Mouse (Mus musculus) MEL (cell line): ENCODE data around the gene Echdc2. TPM values are rescaled to one million over a fixed set of nuclear protein-coding genes. Genes with fewer than 3 reads are reported as not detected.

ENCODE experiments used
- DNase-seq: peaks from one replicate; pipeline ENCODE4 v3.0.0; 2011; ENCODE audit warnings: low read depth, low spot score
- H3K27ac ChIP-seq: 2 replicates; pipeline ENCODE4 v1.5.1; 2012; ENCODE audit warnings: low read depth, mild to moderate bottlenecking, control low read depth, low read length, moderate library complexity; ENCODE audit not compliant: control insufficient read depth
- H3K27me3 ChIP-seq, 2 experiments: fragments of 150-350 bp in 1 of 2; sonication (generic) in 1 of 2; 2 replicates each; pipeline ENCODE4 v1.6.1; 2012; ENCODE audit warnings: low read length in 2 of 2, mild to moderate bottlenecking in 2 of 2, improper control_type of control experiment in 1 of 2, moderate library complexity in 1 of 2; ENCODE audit not compliant: insufficient read depth in 2 of 2, control insufficient read depth in 1 of 2
- H3K36me3 ChIP-seq, 2 experiments: 2 replicates each; pipeline ENCODE4 v1.6.1; 2012 to 2014; ENCODE audit warnings: low read length in 2 of 2, improper control_type of control experiment in 1 of 2, inconsistent platforms in 1 of 2, mild to moderate bottlenecking in 1 of 2; ENCODE audit not compliant: insufficient read depth in 2 of 2, control insufficient read depth in 1 of 2
- H3K4me1 ChIP-seq, 2 experiments: fragments of 150-350 bp in 1 of 2; sonication (generic) in 1 of 2; 2 replicates each; pipeline ENCODE4 v1.6.1; 2012; ENCODE audit warnings: low read length in 2 of 2, improper control_type of control experiment in 1 of 2, mild to moderate bottlenecking in 1 of 2; ENCODE audit not compliant: insufficient read depth in 2 of 2, control insufficient read depth in 1 of 2
- H3K4me3 ChIP-seq, 2 experiments: fragments of 150-350 bp in 1 of 2; sonication (generic) in 1 of 2; 2 replicates each; pipeline ENCODE4 v1.5.1; 2012; ENCODE audit warnings: low read depth in 2 of 2, low read length in 2 of 2, mild to moderate bottlenecking in 2 of 2, moderate library complexity in 2 of 2, control low read depth in 1 of 2, improper control_type of control experiment in 1 of 2; ENCODE audit not compliant: control insufficient read depth in 1 of 2, insufficient read depth in 1 of 2
- H3K79me2 ChIP-seq: 2 replicates; pipeline ENCODE4 v1.6.1; 2012; ENCODE audit warnings: mild to moderate bottlenecking, low read length, moderate library complexity; ENCODE audit not compliant: control insufficient read depth, poor library complexity, insufficient read depth
- H3K9ac ChIP-seq: 2 replicates; pipeline ENCODE4 v1.6.1; 2012; ENCODE audit warnings: low read depth, mild to moderate bottlenecking, control low read depth, low read length, moderate library complexity; ENCODE audit not compliant: control insufficient read depth, poor library complexity, severe bottlenecking
- H3K9me3 ChIP-seq: fragments of 150-350 bp; sonication (generic); replicated peaks from 2 replicates; pipeline ENCODE4 v1.6.1; 2012; ENCODE audit warnings: mild to moderate bottlenecking, low read length, improper control_type of control experiment, moderate library complexity; ENCODE audit not compliant: insufficient read depth
- BHLHE40 ChIP-seq: IDR thresholded peaks from 2 replicates; pipeline ENCODE4 v1.6.1; 2012; ENCODE audit warnings: low read depth, mild to moderate bottlenecking, inconsistent platforms, low read length, improper control_type of control experiment, borderline replicate concordance
- CHD1 ChIP-seq: IDR thresholded peaks from 2 replicates; pipeline ENCODE4 v1.6.1; 2012; ENCODE audit warnings: low read depth, mild to moderate bottlenecking, inconsistent platforms, low read length, improper control_type of control experiment
- E2F4 ChIP-seq: IDR thresholded peaks from 2 replicates; pipeline ENCODE4 v1.6.1; 2011; ENCODE audit warnings: low read depth, low read length, improper control_type of control experiment, borderline replicate concordance
- ELF1 ChIP-seq: IDR thresholded peaks from 2 replicates; pipeline ENCODE4 v1.6.1; 2014; ENCODE audit warnings: low read depth, mild to moderate bottlenecking, inconsistent platforms, low read length, improper control_type of control experiment, moderate library complexity
- EP300 ChIP-seq, 2 experiments: IDR thresholded peaks; 2 replicates each; pipeline ENCODE4 v1.6.1; 2011; ENCODE audit warnings: improper control_type of control experiment in 2 of 2, low read length in 2 of 2, low read depth in 1 of 2, mild to moderate bottlenecking in 1 of 2
- GABPA ChIP-seq: IDR thresholded peaks from 2 replicates; pipeline ENCODE4 v1.6.1; 2012; ENCODE audit warnings: low read depth, mild to moderate bottlenecking, inconsistent platforms, low read length, improper control_type of control experiment, moderate library complexity
- GATA1 ChIP-seq: IDR thresholded peaks from 2 replicates; pipeline ENCODE4 v1.6.1; 2011; ENCODE audit warnings: low read depth, low read length, improper control_type of control experiment
- HCFC1 ChIP-seq: IDR thresholded peaks from 2 replicates; pipeline ENCODE4 v1.6.1; 2012; ENCODE audit warnings: low read depth, mild to moderate bottlenecking, inconsistent platforms, low read length, improper control_type of control experiment, moderate library complexity
- JUND ChIP-seq: IDR thresholded peaks from 2 replicates; pipeline ENCODE4 v1.6.1; 2011; ENCODE audit warnings: low read depth, mild to moderate bottlenecking, improper control_type of control experiment, low read length
- KAT2A ChIP-seq: conservative IDR thresholded peaks from 2 replicates; pipeline ENCODE4 v1.6.1; 2012; ENCODE audit warnings: low read depth, low read length, improper control_type of control experiment, inconsistent platforms
- MAX ChIP-seq: IDR thresholded peaks from 2 replicates; pipeline ENCODE4 v1.6.1; 2011; ENCODE audit warnings: low read length, improper control_type of control experiment
- MAZ ChIP-seq: IDR thresholded peaks from 2 replicates; pipeline ENCODE4 v1.6.1; 2012; ENCODE audit warnings: low read depth, mild to moderate bottlenecking, inconsistent platforms, low read length, improper control_type of control experiment
- MXI1 ChIP-seq: IDR thresholded peaks from 2 replicates; pipeline ENCODE4 v1.6.1; 2011; ENCODE audit warnings: mild to moderate bottlenecking, low read depth, low read length, improper control_type of control experiment
- MYB ChIP-seq: IDR thresholded peaks from 2 replicates; pipeline ENCODE4 v1.6.1; 2011; ENCODE audit warnings: mild to moderate bottlenecking, low read depth, low read length, improper control_type of control experiment
- MYC ChIP-seq: IDR thresholded peaks from 2 replicates; pipeline ENCODE4 v1.6.1; 2011; ENCODE audit warnings: low read depth, mild to moderate bottlenecking, low read length, improper control_type of control experiment, moderate library complexity
- NRF1 ChIP-seq: IDR thresholded peaks from 2 replicates; pipeline ENCODE4 v1.6.1; 2014; ENCODE audit warnings: low read depth, mild to moderate bottlenecking, inconsistent platforms, low read length, improper control_type of control experiment, moderate library complexity; ENCODE audit not compliant: poor library complexity, insufficient read depth, severe bottlenecking
- RAD21 ChIP-seq: IDR thresholded peaks from 2 replicates; pipeline ENCODE4 v1.6.1; 2011; ENCODE audit warnings: mild to moderate bottlenecking, low read depth, low read length, improper control_type of control experiment
- RCOR1 ChIP-seq: IDR thresholded peaks from 2 replicates; pipeline ENCODE4 v1.6.1; 2012; ENCODE audit warnings: low read depth, mild to moderate bottlenecking, inconsistent platforms, low read length, improper control_type of control experiment
- SMC3 ChIP-seq: IDR thresholded peaks from 2 replicates; pipeline ENCODE4 v1.6.1; 2011; ENCODE audit warnings: low read depth, low read length, improper control_type of control experiment
- TCF12 ChIP-seq: IDR thresholded peaks from 2 replicates; pipeline ENCODE4 v1.6.1; 2014; ENCODE audit warnings: low read depth, mild to moderate bottlenecking, inconsistent platforms, low read length, improper control_type of control experiment, moderate library complexity
- UBTF ChIP-seq: IDR thresholded peaks from 2 replicates; pipeline ENCODE4 v1.6.1; 2012; ENCODE audit warnings: low read depth, mild to moderate bottlenecking, inconsistent platforms, low read length, improper control_type of control experiment, moderate library complexity, borderline replicate concordance; ENCODE audit not compliant: insufficient read depth
- USF2 ChIP-seq, 2 experiments: IDR thresholded peaks; 2 replicates each; pipeline ENCODE4 v1.6.1; 2011 to 2012; ENCODE audit warnings: improper control_type of control experiment in 2 of 2, low read length in 2 of 2, borderline replicate concordance in 1 of 2, inconsistent platforms in 1 of 2, low read depth in 1 of 2, mild to moderate bottlenecking in 1 of 2; ENCODE audit not compliant: insufficient read depth in 1 of 2
- ZC3H11A ChIP-seq: IDR thresholded peaks from 2 replicates; pipeline ENCODE4 v1.6.1; 2012; ENCODE audit warnings: low read depth, mild to moderate bottlenecking, inconsistent platforms, low read length, improper control_type of control experiment
- ZKSCAN1 ChIP-seq: IDR thresholded peaks from 2 replicates; pipeline ENCODE4 v1.6.1; 2012; ENCODE audit warnings: low read depth, mild to moderate bottlenecking, inconsistent platforms, low read length, improper control_type of control experiment, moderate library complexity
- ZMIZ1 ChIP-seq: IDR thresholded peaks from 2 replicates; pipeline ENCODE4 v1.6.1; 2012; ENCODE audit warnings: low read depth, mild to moderate bottlenecking, inconsistent platforms, low read length, improper control_type of control experiment, moderate library complexity
- polyA plus RNA-seq, 2 experiments: library from polyadenylated mRNA; stranded (reverse) in 1 of 2; unstranded in 1 of 2; fragments of >175 nt in 1 of 2; fragments of >200 nt in 1 of 2; gene quantifications; 2 replicates each; pipeline versions ENCODE4 v1.2.1 to v1.2.4; 2012; ENCODE audit warnings: low replicate concordance in 2 of 2, low read depth in 1 of 2; ENCODE audit not compliant: insufficient read length in 2 of 2, insufficient read depth in 1 of 2, missing spikeins in 1 of 2
- total RNA-seq: library from RNA; depleted of rRNA; stranded (reverse); fragments of 300-350 nt; gene quantifications from 2 replicates; pipeline ENCODE4 v1.2.3, GENCODE M21; 2012

Echdc2 gene
- total and polyA plus RNA-seq, 3 experiments: not detected

DNA sequence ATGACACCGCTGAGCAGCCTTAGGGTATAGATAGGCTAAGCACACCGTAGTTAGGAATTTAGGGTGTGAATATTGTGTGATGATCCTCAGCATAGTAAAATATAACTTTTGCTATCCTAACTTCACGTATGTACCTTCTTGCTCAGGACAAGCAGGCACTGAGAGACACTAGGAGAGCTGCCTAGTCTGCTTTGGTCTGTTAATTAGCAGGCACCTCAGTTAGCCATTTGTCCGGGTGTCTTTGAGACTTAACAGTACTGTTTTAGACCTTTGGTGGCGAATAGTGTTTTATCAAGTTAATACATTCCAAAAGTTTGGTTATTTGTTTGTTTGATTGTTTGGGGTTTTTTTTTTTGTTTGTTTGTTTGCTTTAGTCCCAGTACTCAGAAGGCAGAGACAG lies 37.7 kb upstream of the Echdc2 start:
- Histone ChIP-seq H3K4me3 (no peak overlapping the region), H3K27me3 (peaks cover 0 to 1% of the 10 kb centered on the region in 2 experiments; a peak in 2 of 4 replicates), H3K9me3 (no peaks in the 10 kb centered on the region)
- TF ChIP-seq ZMIZ1: no peak
- TF ChIP-seq CHD1: no peak
- no peak for TF ChIP-seq UBTF
- TF ChIP-seq USF2 (IDR thresholded peaks at IDR 0.05; ENCODE audit: borderline replicate concordance in 1 of 2, insufficient read depth in 1 of 2, low read depth in 1 of 2, low read length in 2 of 2): no peak
- no peak for TF ChIP-seq JUND
- no peak for TF ChIP-seq MYB
- no peak for TF ChIP-seq TCF12
- TF ChIP-seq RCOR1: no peak
- no peak for TF ChIP-seq KAT2A
- TF ChIP-seq NRF1: no peak
- TF ChIP-seq BHLHE40: no peak
- no peak for TF ChIP-seq MAZ
- TF ChIP-seq, all 39 proteins: peak for 0
- Histone ChIP-seq H3K36me3 (no peaks in the 10 kb centered on the region), H3K4me1 (no peaks in the 10 kb centered on the region), H3K79me2 (no peaks in the 10 kb centered on the region), H3K9ac (no peak overlapping the region), H3K27ac (no peak overlapping the region)
- no peak for DNase-seq

DNA sequence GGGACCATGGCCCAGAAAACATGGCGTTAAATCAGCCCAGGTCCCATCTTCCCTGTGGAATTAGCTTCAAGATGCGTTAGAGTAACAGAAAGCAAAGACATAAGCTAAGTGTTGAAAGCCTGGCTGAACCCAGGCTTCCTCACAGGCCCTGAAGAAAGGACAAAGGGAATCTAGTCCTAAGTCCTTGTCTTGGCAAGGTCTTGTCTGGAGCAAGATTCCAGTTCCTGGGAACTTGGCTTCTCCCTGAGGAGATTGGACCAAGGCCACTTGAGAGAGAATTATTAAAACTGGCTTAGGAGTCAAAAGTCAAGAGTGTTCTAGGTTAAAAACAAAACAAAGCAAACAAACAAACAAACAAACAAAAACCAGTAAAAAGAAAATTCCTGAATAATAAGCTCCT lies 36.9 kb upstream of the Echdc2 start:
- H3K27ac ChIP-seq: no peak overlapping the region
- TF ChIP-seq HCFC1 (no peak), MXI1 (no peak), ZC3H11A (no peak), ELF1 (no peak), ZKSCAN1 (no peak), RCOR1 (no peak), EP300 (IDR thresholded peaks at IDR 0.05; ENCODE audit: low read depth in 1 of 2, low read length in 2 of 2) (no peak), MYC (no peak), SMC3 (no peak), E2F4 (no peak), NRF1 (no peak), GATA1 (no peak), RAD21 (no peak), GABPA (no peak), MAX (no peak)
- H3K9ac ChIP-seq: no peak overlapping the region
- H3K79me2 ChIP-seq: no peaks in the 10 kb centered on the region
- H3K4me3 ChIP-seq: no peak overlapping the region
- no peaks in the 10 kb centered on the region for H3K9me3 ChIP-seq
- no peaks in the 10 kb centered on the region for H3K36me3 ChIP-seq
- peaks cover 0 to 1% of the 10 kb centered on the region in 2 experiments; a peak in 2 of 4 replicates for H3K27me3 ChIP-seq
- H3K4me1 ChIP-seq: no peaks in the 10 kb centered on the region
- DNase-seq: no peak
